Mouse (Mus musculus) left cerebral cortex, adult 18-20 months (tissue): ENCODE data around the gene Ndufa10. TPM values are rescaled to one million over a fixed set of nuclear protein-coding genes. Genes with fewer than 3 reads are reported as not detected.
"Not testable (repeated sequence)": the region's sequence is repeated elsewhere in the genome, so short reads cannot be mapped to it uniquely, and the experiment has no call there.

Experiments used
- DNase-seq, 2 experiments: peaks; one replicate each; pipeline ENCODE4 v3.0.0; 2021 to 2022; ENCODE audit warnings: low spot score in 2 of 2, mixed read lengths in 1 of 2
- long read RNA-seq, 2 experiments: library from polyadenylated mRNA; stranded (forward); transcript quantifications; one replicate each; pipeline ENCODE4 v2.0.0; 2021
- total RNA-seq, 2 experiments: library from RNA; stranded (reverse); gene quantifications; 2 replicates each; pipeline ENCODE4 v1.2.3; 2021

Ndufa10 gene
- total RNA-seq: 100 to 1,000 TPM; 222 to 250 TPM
- long read RNA-seq, experiment 1, transcript Ndufa10-208 (1 exons, 989 nt): minor isoform, 7 of 251 reads
- long read RNA-seq, experiment 1, transcript Ndufa10-201 (10 exons, 2,020 nt): major isoform, 215 of 251 reads
- long read RNA-seq, experiment 1, partial matches to known transcripts: 6 of 251 reads
- long read RNA-seq, experiment 1, other reads (novel, unspliced or antisense): 21 of 251 reads
- long read RNA-seq, experiment 2, transcript Ndufa10-201 (10 exons, 2,020 nt): major isoform, 220 of 259 reads
- long read RNA-seq, experiment 2, partial matches to known transcripts: 13 of 259 reads
- long read RNA-seq, experiment 2, other reads (novel, unspliced or antisense): 23 of 259 reads

- DNase-seq: peak; percentile 89 to 93
Measured at GRCm38 (mm10) chr1:92473165-92474041, at the start of gene Ndufa10. TSS of gene Ndufa10 (minus strand) at chr1:92473860.

- DNase-seq: peak; percentile 49 to 56
Measured at GRCm38 (mm10) chr1:92521376-92521775, 47.7 kb upstream of the Ndufa10 start.

GRCm38 (mm10) chr1:92519046-92519445, 45.4 kb upstream of the Ndufa10 start:
- peak; percentile 50 to 68 for DNase-seq

GRCm38 (mm10) chr1:92518561-92518960, 44.9 kb upstream of the Ndufa10 start, which contains the start of gene Olfr1414:
TSS of gene Olfr1414 (minus strand) at chr1:92518661.
- no peak for DNase-seq

DNA sequence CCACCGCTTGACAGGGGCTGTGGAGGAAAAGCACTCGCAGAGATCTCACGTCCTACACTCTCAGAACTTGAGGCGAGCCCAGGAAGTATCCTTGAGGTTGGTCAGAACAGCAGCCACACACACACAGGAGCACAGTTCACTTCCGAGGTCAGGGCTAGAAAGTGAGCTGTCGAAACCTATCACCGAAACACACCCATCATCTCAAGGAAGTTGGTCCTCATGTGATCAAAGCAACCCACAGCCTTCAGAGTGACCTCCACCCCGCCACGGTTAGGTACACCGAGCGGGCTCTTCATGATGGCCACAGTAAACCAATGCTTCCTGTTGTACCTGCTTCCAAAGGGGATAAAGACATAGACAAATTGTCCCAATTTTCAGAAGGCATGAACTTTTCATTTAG, 41.7 kb upstream of the Ndufa10 start:
- no peak for DNase-seq

DNA sequence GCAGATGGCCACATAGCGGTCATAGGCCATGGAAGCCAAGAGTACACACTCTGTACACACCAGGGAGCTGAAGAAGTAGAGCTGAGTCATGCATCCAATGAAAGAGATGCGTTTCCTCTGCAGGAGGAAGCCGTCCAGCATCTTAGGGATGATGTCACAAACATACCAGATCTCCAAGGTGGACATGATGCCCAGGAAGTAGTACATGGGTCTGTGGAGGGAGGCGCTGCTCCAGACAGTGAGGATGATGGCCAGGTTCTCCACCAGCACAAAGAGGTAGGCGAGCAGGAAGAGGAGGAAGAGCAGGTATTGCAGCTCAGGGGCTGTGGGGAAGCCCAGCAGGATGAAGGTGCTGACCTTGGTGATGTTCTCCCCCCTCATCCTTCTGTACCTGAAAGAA, 38.0 kb upstream of the Ndufa10 start:
- not testable (repeated sequence) for DNase-seq

DNA sequence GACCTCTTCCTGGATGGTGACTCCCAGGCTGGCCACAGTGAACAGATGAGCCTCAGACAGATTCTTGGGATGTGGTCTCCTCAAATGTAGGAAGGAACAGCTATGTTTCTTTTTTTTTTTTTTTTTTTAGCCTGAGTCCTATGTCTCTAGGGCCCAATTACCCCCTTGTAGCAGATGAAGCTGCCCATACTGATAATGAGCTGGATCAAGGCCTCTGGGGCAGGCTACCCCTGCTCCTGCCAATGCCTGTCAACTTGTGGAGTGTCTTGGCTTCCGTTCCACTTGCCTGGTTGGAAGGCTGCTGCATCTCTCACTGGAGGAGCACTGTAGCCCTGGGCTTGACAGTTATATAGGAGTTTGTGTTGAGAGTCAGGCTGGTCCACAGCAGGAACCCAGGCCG, 22.3 kb upstream of the Ndufa10 start, which contains the start of gene Olfr1415:
Gene Olfr1415, minus strand, starts transcription at position 101 of the 400 bp plus-strand sequence.
- no peak for DNase-seq

GRCm38 (mm10) chr1:92485013-92485412, 11.4 kb upstream of the Ndufa10 start, which contains the start of gene Olfr1416:
TSS of gene Olfr1416 (minus strand) at chr1:92485113.
- no peak for DNase-seq

DNA sequence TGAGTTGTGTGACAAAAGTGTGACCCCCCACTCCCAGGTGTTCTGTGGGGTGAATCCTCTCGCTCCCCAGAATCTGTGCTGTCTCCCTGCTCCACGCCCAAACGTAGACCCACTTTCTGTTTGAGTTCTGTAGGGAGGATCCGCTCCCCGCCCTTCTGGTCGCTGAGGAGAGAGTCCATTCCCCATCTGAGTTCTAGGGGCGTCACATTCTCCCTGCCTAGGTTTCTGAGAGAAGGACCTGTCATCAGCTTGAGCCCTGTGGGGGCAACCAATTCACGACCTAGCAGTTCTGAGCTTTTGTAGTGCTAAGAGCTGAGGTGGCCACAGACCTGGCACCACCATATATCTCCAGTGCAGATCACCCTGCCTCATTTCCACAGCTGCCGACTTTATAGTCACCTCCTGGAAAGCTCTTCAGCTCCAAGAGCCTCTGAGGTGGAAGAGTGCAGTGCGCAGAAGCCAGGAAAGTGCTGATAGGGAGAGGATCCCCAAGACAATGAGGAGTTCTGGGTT, 462 bp upstream of the Ndufa10 start:
- no peak for DNase-seq

- no peak for DNase-seq
Measured at GRCm38 (mm10) chr1:92468891-92469290, 4.8 kb downstream of the Ndufa10 start.

DNA sequence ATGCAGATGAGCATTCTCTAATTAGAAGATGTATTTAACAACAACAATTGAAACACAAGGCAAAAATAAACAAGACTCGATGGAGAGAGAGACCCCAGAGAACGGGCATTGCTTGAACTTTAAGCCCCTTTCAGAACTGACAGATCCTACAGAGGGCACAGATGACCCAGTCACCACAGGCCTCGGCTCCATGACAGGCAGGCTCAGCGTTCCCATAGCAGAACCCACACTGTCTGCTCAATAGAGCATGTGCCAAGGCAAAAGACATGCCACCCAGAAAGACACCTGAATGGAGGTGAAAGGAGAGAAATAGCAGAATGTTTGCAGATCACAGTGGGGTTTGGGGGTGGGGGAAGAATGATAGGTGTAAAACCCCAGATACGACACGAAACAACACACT, 15.2 kb downstream of the Ndufa10 start:
- DNase-seq: no peak

DNA sequence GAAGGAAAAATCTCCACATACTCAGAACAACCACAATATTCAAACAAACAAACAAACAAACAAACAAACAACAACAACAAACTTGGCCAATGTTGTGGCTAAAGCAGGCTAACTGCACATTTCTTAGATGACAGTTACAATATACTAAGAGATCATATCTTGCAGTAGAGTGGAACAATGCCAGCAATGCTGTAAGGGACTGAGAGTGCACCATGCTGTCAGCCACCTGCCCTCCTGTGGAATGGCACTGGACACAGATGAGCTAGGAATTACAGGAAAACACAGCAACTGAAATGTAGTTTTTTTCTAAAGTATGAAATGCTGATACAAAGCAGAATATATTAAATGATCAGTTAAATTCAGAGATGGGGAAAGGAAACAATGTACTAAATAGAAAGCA, 15.9 kb downstream of the Ndufa10 start:
- DNase-seq: no peak

DNA sequence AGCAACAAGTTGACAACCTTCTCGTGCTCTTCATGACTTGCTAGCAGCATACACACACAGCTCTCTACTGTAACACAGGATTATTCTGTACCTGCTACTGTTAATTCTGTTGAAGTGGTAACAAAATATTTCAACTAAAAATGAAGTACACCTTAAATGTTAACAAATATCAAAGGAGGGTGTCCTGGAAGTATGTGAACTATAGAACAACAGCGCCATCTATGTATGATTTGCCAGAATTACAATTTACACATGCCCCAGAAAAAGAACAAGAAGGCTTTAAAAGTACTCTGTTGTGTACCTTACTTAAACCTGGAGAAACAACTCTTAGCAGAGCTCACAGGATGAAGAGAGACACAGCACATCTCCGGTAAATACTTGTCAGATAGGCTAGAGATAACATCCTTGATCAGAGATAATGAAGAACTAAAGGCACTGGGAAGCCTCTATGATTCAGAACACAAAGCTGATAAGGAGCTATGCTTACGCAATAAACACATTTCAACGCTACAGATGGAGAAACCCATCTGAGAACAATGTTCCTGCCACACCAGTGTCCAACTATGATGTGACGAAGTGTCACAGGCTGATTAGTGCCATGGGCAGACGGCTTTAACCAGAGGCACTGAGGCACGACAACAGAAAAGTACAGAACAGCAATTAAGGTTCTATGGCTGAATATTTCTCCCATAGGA, 19.8 kb downstream of the Ndufa10 start:
- no peak for DNase-seq

- no peak for DNase-seq
Measured at GRCm38 (mm10) chr1:92448293-92448692, 25.4 kb downstream of the Ndufa10 start.

GRCm38 (mm10) chr1:92441453-92442063, 32.1 kb downstream of the Ndufa10 start:
- DNase-seq: no peak

GRCm38 (mm10) chr1:92440066-92440750, 33.5 kb downstream of the Ndufa10 start:
- no peak for DNase-seq

GRCm38 (mm10) chr1:92437678-92438271, 35.9 kb downstream of the Ndufa10 start:
- DNase-seq: peak; percentile 50 to 59

DNA sequence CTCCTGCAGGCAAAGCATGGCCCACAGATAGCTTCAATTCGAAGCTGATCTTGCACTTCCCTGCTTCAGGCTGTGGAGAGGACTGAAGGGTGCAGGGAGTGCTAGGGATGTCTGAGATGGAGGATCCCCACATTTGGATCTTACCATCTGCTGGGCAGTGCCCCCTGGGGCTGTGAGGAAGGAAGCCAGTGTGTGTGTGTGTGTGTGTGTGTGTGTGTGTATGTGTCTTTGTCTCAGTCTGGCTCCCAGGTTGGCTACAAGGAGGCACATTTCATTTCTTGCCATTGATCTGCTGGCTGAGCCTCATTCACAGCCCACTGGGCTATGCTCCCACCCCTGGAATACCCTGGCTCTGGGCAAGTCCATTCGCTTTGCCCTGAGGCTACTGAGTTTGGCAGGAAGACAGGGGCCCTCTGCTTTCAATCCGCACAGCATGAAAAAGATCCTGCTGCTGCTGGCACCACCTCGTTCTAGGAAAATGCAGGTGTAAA, 36.8 kb downstream of the Ndufa10 start:
- DNase-seq: no peak

- no peak for DNase-seq
Measured at GRCm38 (mm10) chr1:92434986-92435385, 38.7 kb downstream of the Ndufa10 start.
